Mouse (Mus musculus): ENCODE results near the gene Elp4.

The Elp4 gene

GRCm38 (mm10) chr2:105903896-105904756 lies at the start of gene Elp4, which contains the start of gene Immp1l:
Gene Elp4, minus strand, starts transcription at chr2:105904564.
Gene Immp1l, plus strand, starts transcription at chr2:105904638.
- DNase-seq: peak; percentile 98

GRCm38 (mm10) chr2:105953862-105954261 lies 49.5 kb upstream of the Elp4 start:
- no peak for DNase-seq

GRCm38 (mm10) chr2:105951350-105951940 lies 47.1 kb upstream of the Elp4 start:
- no peak for DNase-seq

- DNase-seq: no peak
Observed at GRCm38 (mm10) chr2:105950131-105950530, 45.8 kb upstream of the Elp4 start.

GRCm38 (mm10) chr2:105917623-105918346 lies 13.4 kb upstream of the Elp4 start:
- no peak for DNase-seq

- DNase-seq: peak in 1 of 2 experiments; percentile 19
Observed at GRCm38 (mm10) chr2:105916671-105917070, 12.3 kb upstream of the Elp4 start.

- no peak for DNase-seq
Observed at GRCm38 (mm10) chr2:105913655-105914366, 9.4 kb upstream of the Elp4 start.

GRCm38 (mm10) chr2:105910611-105911010 lies 6.2 kb upstream of the Elp4 start:
- DNase-seq: no peak

GRCm38 (mm10) chr2:105908351-105908750 lies 4.0 kb upstream of the Elp4 start:
- peak in 1 of 2 experiments; percentile 7 for DNase-seq

GRCm38 (mm10) chr2:105904757-105905146 lies 388 bp upstream of the Elp4 start:
- no peak for DNase-seq

GRCm38 (mm10) chr2:105890816-105891215 lies 13.5 kb downstream of the Elp4 start:
- DNase-seq: no peak

GRCm38 (mm10) chr2:105873403-105873802 lies 31.0 kb downstream of the Elp4 start:
- DNase-seq: no peak

GRCm38 (mm10) chr2:105854740-105855139 lies 49.6 kb downstream of the Elp4 start:
- peak in 1 of 2 experiments; percentile 1 for DNase-seq

- DNase-seq: no peak
Observed at GRCm38 (mm10) chr2:105852971-105853370, 51.4 kb downstream of the Elp4 start.

- no peak for DNase-seq
Observed at GRCm38 (mm10) chr2:105851714-105852293, 52.6 kb downstream of the Elp4 start.

- no peak for DNase-seq
Observed at GRCm38 (mm10) chr2:105843151-105843550, 61.2 kb downstream of the Elp4 start.

GRCm38 (mm10) chr2:105817965-105818364 lies 86.4 kb downstream of the Elp4 start:
- no peak for DNase-seq

- DNase-seq: no peak
Observed at GRCm38 (mm10) chr2:105815170-105815569, 89.2 kb downstream of the Elp4 start.

GRCm38 (mm10) chr2:105813041-105813440 lies 91.3 kb downstream of the Elp4 start:
- no peak for DNase-seq

- DNase-seq: no peak
Observed at GRCm38 (mm10) chr2:105810286-105810685, 94.1 kb downstream of the Elp4 start.

- DNase-seq: no peak
Observed at GRCm38 (mm10) chr2:105806571-105806970, 97.8 kb downstream of the Elp4 start.

GRCm38 (mm10) chr2:105806047-105806446 lies 98.3 kb downstream of the Elp4 start:
- no peak for DNase-seq
